ENCODE assay signal across 18 mouse cellular contexts in genomic region chr9:87118996-87119395, GRCm38 (mm10). TPM values are rescaled to one million over a fixed set of nuclear protein-coding genes. Genes with fewer than 3 reads are reported as not detected.
"Had no signal": no experiment of that assay in that cellular context is flagged by ENCODE, and none has a peak within 500 bp of the region (broad histone marks: within the 10 kb centered on the region; RNA-seq: fewer than 3 reads in every experiment).

No protein-coding gene starts in this region.

- H3K27ac ChIP-seq: neural tube, embryonic 15.5 days; stomach, embryonic 15.5 days; stomach, postnatal 0 days had no signal

- DNase-seq: retina, postnatal 1 day; right cerebral cortex, adult 18-20 months; right cerebral cortex, postnatal 14 days; right cerebral cortex, postnatal 25 days; right cerebral cortex, postnatal 4 days; spleen, adult 18-20 months; thymus, adult 18-20 months; thymus, adult 2 months; thymus, postnatal 14 days; thymus, postnatal 25 days; thymus, postnatal 36 days; thymus, postnatal 4 days had no signal

- H3K9me3 ChIP-seq: neural tube, embryonic 15.5 days; stomach, embryonic 15.5 days had no signal

- H3K36me3 ChIP-seq: neural tube, embryonic 15.5 days; stomach, embryonic 15.5 days had no signal

- H3K9ac ChIP-seq: neural tube, embryonic 15.5 days; stomach, embryonic 15.5 days had no signal

- H3K4me1 ChIP-seq: stomach, embryonic 15.5 days had no signal

- H3K4me2 ChIP-seq: neural tube, embryonic 15.5 days; stomach, embryonic 15.5 days had no signal

- H3K4me3 ChIP-seq: neural tube, embryonic 15.5 days; stomach, embryonic 15.5 days had no signal

- H3K27me3 ChIP-seq: neural tube, embryonic 15.5 days; stomach, embryonic 15.5 days had no signal

RNA-seq across cellular contexts. Expression of gene Mrap2, which starts 25.1 kb away (rescaled TPM):
- total RNA-seq: neutrophil, adult 5-6 weeks had no signal
- polyA plus RNA-seq: spleen, adult 2 months; stomach, embryonic 14.5 days had no signal
